Mouse (Mus musculus) liver, embryonic 14.5 days (tissue): ENCODE measurements around the gene Prpsap2. TPM values are rescaled to one million over a fixed set of nuclear protein-coding genes. Genes with fewer than 3 reads are reported as not detected.

Experiments used
- ATAC-seq: fragments of 200-750 bp; cut with Nextera tagmentation; 2 replicates; pipeline ENCODE4 v1.8.0; 2017; ENCODE audit warnings: moderate number of reproducible peaks, mild to moderate bottlenecking, moderate library complexity; ENCODE audit not compliant: insufficient read depth
- DNase-seq, 3 experiments: peaks; one replicate each; pipeline ENCODE4 v3.0.0-alpha.2; 2012 to 2013; ENCODE audit warnings: low read depth in 3 of 3, low spot score in 3 of 3
- H3K27ac ChIP-seq: fragments of 300-500 bp; sonication (generic); 2 replicates; pipeline ENCODE4 v1.5.1; 2014; ENCODE audit warnings: moderate library complexity, mild to moderate bottlenecking, control low read depth, inconsistent platforms
- H3K27me3 ChIP-seq: fragments of 300-500 bp; sonication (generic); 2 replicates; pipeline ENCODE4 v1.6.1; 2014; ENCODE audit warnings: mild to moderate bottlenecking, low read length, moderate library complexity; ENCODE audit not compliant: control insufficient read depth, insufficient read depth
- H3K36me3 ChIP-seq: fragments of 300-500 bp; sonication (generic); replicated peaks from 2 replicates; pipeline ENCODE4 v1.6.1; 2014; ENCODE audit warnings: low read depth; ENCODE audit not compliant: control insufficient read depth, insufficient read depth
- H3K4me1 ChIP-seq, 2 experiments: fragments of 200-500 bp in 1 of 2; fragments of 300-500 bp in 1 of 2; sonication (generic) in 1 of 2; replicated peaks; 2 replicates each; pipeline ENCODE4 v1.6.1; 2012 to 2014; ENCODE audit warnings: antibody characterized with exemption in 1 of 2, inconsistent platforms in 1 of 2, low read length in 1 of 2; ENCODE audit not compliant: control insufficient read depth in 2 of 2, insufficient read depth in 2 of 2
- H3K4me2 ChIP-seq: fragments of 300-500 bp; sonication (generic); 2 replicates; pipeline ENCODE4 v1.6.1; 2014; ENCODE audit warnings: low read depth, mild to moderate bottlenecking, control low read depth, moderate library complexity
- H3K4me3 ChIP-seq, 2 experiments: fragments of 200-500 bp in 1 of 2; fragments of 300-500 bp in 1 of 2; sonication (generic) in 1 of 2; 2 replicates each; pipeline ENCODE4 v1.5.1; 2012 to 2014; ENCODE audit warnings: low read depth in 2 of 2, low read length in 2 of 2, mild to moderate bottlenecking in 2 of 2, control low read depth in 1 of 2, inconsistent platforms in 1 of 2, moderate library complexity in 1 of 2; ENCODE audit not compliant: insufficient read depth in 1 of 2
- H3K9ac ChIP-seq: fragments of 300-500 bp; sonication (generic); replicated peaks from 2 replicates; pipeline ENCODE4 v1.6.1; 2014; ENCODE audit warnings: mild to moderate bottlenecking, control low read depth, moderate library complexity
- H3K9me3 ChIP-seq: fragments of 300-500 bp; sonication (generic); 2 replicates; pipeline ENCODE4 v1.6.1; 2016; ENCODE audit warnings: low read length, mixed read lengths; ENCODE audit not compliant: control insufficient read depth
- CTCF ChIP-seq: IDR thresholded peaks from 2 replicates; pipeline ENCODE4 v1.5.1; 2016; ENCODE audit warnings: antibody characterized with exemption, low read depth, control low read depth
- EP300 ChIP-seq: IDR thresholded peaks from 2 replicates; pipeline ENCODE4 v1.6.1; 2016; ENCODE audit warnings: antibody characterized with exemption, low read depth
- WGBS: fragments of 180-500 bp; shearing (Covaris S2); extraction: QIAGEN DNeasy Blood & Tissue Kit; methylation state at CpG from one replicate; pipeline ENCODE4 v1.1.7; 2014; ENCODE audit not compliant: insufficient replicate concordance; 5-methylcytosine and 5-hydroxymethylcytosine counted together
- polyA plus RNA-seq, 2 experiments: library from polyadenylated mRNA; depleted of rRNA in 1 of 2; stranded (reverse) in 1 of 2; unstranded in 1 of 2; fragments of >200 nt; fragmentation: Nextera tagmentation in 1 of 2; extraction: Ambion mirVana in 1 of 2; gene quantifications; 2 replicates each; pipeline versions ENCODE4 v1.2.1 to v1.2.3; 2012 to 2014

The Prpsap2 gene
- polyA plus RNA-seq, 2 experiments: 6.1 to 6.9 TPM

GRCm38 (mm10) chr11:61774551-61775149 is 12.8 kb upstream of the Prpsap2 start:
- Histone ChIP-seq H3K9ac (no peak overlapping the region), H3K9me3 (no peaks in the 10 kb centered on the region), H3K4me1 (no peaks in the 10 kb centered on the region), H3K36me3 (no peaks in the 10 kb centered on the region; the same call in 1 of the 2 replicates), H3K4me3 (no peak overlapping the region), H3K4me2 (no peak overlapping the region), H3K27ac (no peak overlapping the region), H3K27me3 (no peaks in the 10 kb centered on the region)
- ATAC-seq (no peak), DNase-seq (no peak)
- 61% methylated on average over 4 of the region's 4 CpGs for WGBS
- TF ChIP-seq EP300 (no peak), CTCF (no peak)

GRCm38 (mm10) chr11:61760518-61760917 is 1.4 kb downstream of the Prpsap2 start:
- DNase-seq (peak in 1 of 3 experiments; percentile 19), ATAC-seq (no peak)
- Histone ChIP-seq H3K27ac (no peak overlapping the region), H3K9me3 (no peaks in the 10 kb centered on the region), H3K4me2 (peak overlapping the region; percentile 73), H3K27me3 (no peaks in the 10 kb centered on the region), H3K36me3 (no peaks in the 10 kb centered on the region), H3K9ac (no peak overlapping the region), H3K4me1 (peaks cover 19 to 30% of the 10 kb centered on the region in 2 experiments), H3K4me3 (no peak overlapping the region; a peak in 1 of 4 replicates)
- WGBS: 31% methylated on average over 5 of the region's 5 CpGs
- TF ChIP-seq CTCF (peak; percentile 37), EP300 (no peak)

GRCm38 (mm10) chr11:61757151-61757550 is 4.7 kb downstream of the Prpsap2 start:
- 62% methylated on average over 2 of the region's 2 CpGs for WGBS
- Histone ChIP-seq H3K4me3 (no peak overlapping the region), H3K4me1 (peaks cover 19 to 29% of the 10 kb centered on the region in 2 experiments), H3K9ac (no peak overlapping the region; the same call in 1 of the 2 replicates), H3K4me2 (peak overlapping the region; percentile 46), H3K9me3 (no peaks in the 10 kb centered on the region), H3K27ac (no peak overlapping the region), H3K27me3 (no peaks in the 10 kb centered on the region), H3K36me3 (peaks cover 3% of the 10 kb centered on the region)
- TF ChIP-seq CTCF (no peak), EP300 (peak; percentile 11; the same call in 1 of the 2 replicates)
- ATAC-seq (no peak), DNase-seq (peak in 1 of 3 experiments; percentile 15)

GRCm38 (mm10) chr11:61751612-61752011 is 10.3 kb downstream of the Prpsap2 start:
- H3K9me3 ChIP-seq: no peaks in the 10 kb centered on the region
- H3K27ac ChIP-seq: no peak overlapping the region
- H3K27me3 ChIP-seq: no peaks in the 10 kb centered on the region
- no peak overlapping the region for H3K4me3 ChIP-seq
- DNase-seq (no peak), ATAC-seq (no peak)
- H3K4me1 ChIP-seq: peaks cover 1 to 3% of the 10 kb centered on the region in 2 experiments; a peak in 3 of 4 replicates
- H3K36me3 ChIP-seq: peaks cover 4% of the 10 kb centered on the region
- no peak overlapping the region for H3K9ac ChIP-seq
- 58% methylated on average over 5 of the region's 5 CpGs for WGBS
- TF ChIP-seq CTCF (peak; percentile 76), EP300 (no peak)
- H3K4me2 ChIP-seq: no peak overlapping the region

GRCm38 (mm10) chr11:61747161-61747560 is 14.7 kb downstream of the Prpsap2 start:
- WGBS: 70% methylated on average over 3 of the region's 3 CpGs

More at GRCm38 (mm10) chr11:61747161-61747560, 14.7 kb downstream of the Prpsap2 start:
- ATAC-seq: no peak
- no peak overlapping the region for H3K27ac ChIP-seq
- H3K4me2 ChIP-seq: no peak overlapping the region
- no peak for DNase-seq
- H3K4me1 ChIP-seq: no peaks in the 10 kb centered on the region
- H3K27me3 ChIP-seq: no peaks in the 10 kb centered on the region
- no peak overlapping the region for H3K9ac ChIP-seq
- H3K9me3 ChIP-seq: no peaks in the 10 kb centered on the region
- TF ChIP-seq EP300 (no peak), CTCF (no peak)
- no peak overlapping the region for H3K4me3 ChIP-seq
- peaks cover under 1% of the 10 kb centered on the region for H3K36me3 ChIP-seq
